ENCODE assay signal across 9 mouse cellular contexts in genomic region chr8:26687146-26687545, GRCm38 (mm10).
DNase-seq lines count a peak whose midpoint lies in the region; ATAC-seq and TF ChIP-seq lines count a peak whose summit lies in the region.
"Had no signal": no experiment of that assay in that cellular context is flagged by ENCODE, and none has a peak within 500 bp of the region (broad histone marks: within the 10 kb centered on the region; RNA-seq: fewer than 3 reads in every experiment).

No protein-coding gene starts in this region.

- no peak overlapping the region for H3K4me3 ChIP-seq in kidney, adult 2 months (ENCODE audit: insufficient read depth, low read depth, low read length)
- H3K4me3 ChIP-seq in kidney, embryonic 16.5 days (ENCODE audit: low read length): no peak overlapping the region
- H3K4me3 ChIP-seq in E14TG2a.4 (replicated peaks; ENCODE audit: low read length): no peak overlapping the region
- no peak overlapping the region for H3K4me3 ChIP-seq in forebrain, embryonic 13.5 days
- H3K4me3 ChIP-seq in lung, embryonic 14.5 days (ENCODE audit: low read depth, low read length): no peak overlapping the region
- H3K4me3 ChIP-seq: liver, embryonic 15.5 days had no signal

- no peaks in the 10 kb centered on the region for H3K36me3 ChIP-seq in kidney, adult 2 months (ENCODE audit: control insufficient read depth, insufficient read depth, low read length)
- no peaks in the 10 kb centered on the region for H3K36me3 ChIP-seq in kidney, embryonic 16.5 days (ENCODE audit: insufficient read depth, low read length)
- H3K36me3 ChIP-seq in E14TG2a.4 (ENCODE audit: insufficient read depth, low read length): no peaks in the 10 kb centered on the region
- H3K36me3 ChIP-seq in forebrain, embryonic 13.5 days (ENCODE audit: poor library complexity, severe bottlenecking): no peaks in the 10 kb centered on the region
- no peaks in the 10 kb centered on the region for H3K36me3 ChIP-seq in lung, embryonic 14.5 days (ENCODE audit: insufficient read depth)
- H3K36me3 ChIP-seq: liver, embryonic 15.5 days had no signal

- H3K4me2 ChIP-seq in kidney, embryonic 16.5 days (replicated peaks; ENCODE audit: low read depth, low read length): no peak overlapping the region
- no peak overlapping the region for H3K4me2 ChIP-seq in forebrain, embryonic 13.5 days
- no peak overlapping the region for H3K4me2 ChIP-seq in lung, embryonic 14.5 days
- H3K4me2 ChIP-seq: liver, embryonic 15.5 days had no signal

- no peaks in the 10 kb centered on the region for H3K9me3 ChIP-seq in kidney, embryonic 16.5 days (ENCODE audit: low read length)
- H3K9me3 ChIP-seq in E14TG2a.4 (ENCODE audit: low read length): peaks cover 8% of the 10 kb centered on the region; the same call in 1 of the 2 replicates
- H3K9me3 ChIP-seq in forebrain, embryonic 13.5 days (replicated peaks): no peaks in the 10 kb centered on the region
- H3K9me3 ChIP-seq in lung, embryonic 14.5 days (ENCODE audit: low read depth, low read length): no peaks in the 10 kb centered on the region
- H3K9me3 ChIP-seq: liver, embryonic 15.5 days had no signal

- TF ChIP-seq POLR2A in kidney, adult 2 months (IDR thresholded peaks at IDR 0.05; ENCODE audit: low read depth, low read length): no peak

- no peak overlapping the region for H3K9ac ChIP-seq in kidney, embryonic 16.5 days (replicated peaks; ENCODE audit: low read length)
- H3K9ac ChIP-seq in forebrain, embryonic 13.5 days: no peak overlapping the region
- H3K9ac ChIP-seq in lung, embryonic 14.5 days: no peak overlapping the region
- H3K9ac ChIP-seq: liver, embryonic 15.5 days had no signal

- H3K27me3 ChIP-seq in kidney, adult 2 months (replicated peaks; ENCODE audit: control insufficient read depth, insufficient read depth, low read length): no peaks in the 10 kb centered on the region
- H3K27me3 ChIP-seq in kidney, embryonic 16.5 days (ENCODE audit: insufficient read depth, low read length): peaks cover 11% of the 10 kb centered on the region
- H3K27me3 ChIP-seq in E14TG2a.4 (ENCODE audit: insufficient read depth, low read length): no peaks in the 10 kb centered on the region
- H3K27me3 ChIP-seq in forebrain, embryonic 13.5 days: 0 out of 2 replicates have a peak, but pooled peaks cover 3% of the 10 kb centered on the region
- 0 out of 2 replicates have a peak, but pooled peaks cover 3% of the 10 kb centered on the region for H3K27me3 ChIP-seq in lung, embryonic 14.5 days (ENCODE audit: insufficient read depth, low read length)
- H3K27me3 ChIP-seq: liver, embryonic 15.5 days had no signal

- peak; percentile 17 for DNase-seq in kidney, adult 2 months
- peak; percentile 42 for DNase-seq in adrenal gland, postnatal 25 days
- DNase-seq in lung, embryonic 14.5 days: peak; percentile 68
- DNase-seq in spleen, postnatal 10 days (ENCODE audit: low spot score in 2 of 2): no peak

- TF ChIP-seq CTCF in kidney, adult 2 months (conservative IDR thresholded peaks at IDR 0.05; ENCODE audit: insufficient read depth, insufficient read length, low read depth, low read length): peak; percentile 54
- TF ChIP-seq CTCF in E14TG2a.4 (conservative IDR thresholded peaks at IDR 0.05; ENCODE audit: low read length): peak; percentile 38
- peak; percentile 76 for TF ChIP-seq CTCF in lung, embryonic 14.5 days (IDR thresholded peaks at IDR 0.05; ENCODE audit: low read depth)

- no peaks in the 10 kb centered on the region for H3K4me1 ChIP-seq in kidney, adult 2 months (ENCODE audit: control insufficient read depth, insufficient read depth, low read length)
- peaks cover 12% of the 10 kb centered on the region for H3K4me1 ChIP-seq in kidney, embryonic 16.5 days (ENCODE audit: insufficient read depth, low read length)
- H3K4me1 ChIP-seq in E14TG2a.4 (replicated peaks; ENCODE audit: low read depth, low read length): no peaks in the 10 kb centered on the region
- peaks cover 23% of the 10 kb centered on the region for H3K4me1 ChIP-seq in forebrain, embryonic 13.5 days
- no peaks in the 10 kb centered on the region for H3K4me1 ChIP-seq in lung, embryonic 14.5 days (ENCODE audit: insufficient read depth)
- H3K4me1 ChIP-seq: liver, embryonic 15.5 days had no signal

- H3K27ac ChIP-seq in kidney, adult 2 months (ENCODE audit: insufficient read depth, low read depth, low read length): no peak overlapping the region
- no peak overlapping the region for H3K27ac ChIP-seq in kidney, embryonic 16.5 days (ENCODE audit: low read length)
- H3K27ac ChIP-seq in forebrain, embryonic 13.5 days: no peak overlapping the region
- H3K27ac ChIP-seq in lung, embryonic 14.5 days (ENCODE audit: low read depth): no peak overlapping the region
- H3K27ac ChIP-seq: liver, embryonic 15.5 days had no signal

- no peak for ATAC-seq in kidney, embryonic 16.5 days (ENCODE audit: low FRiP score, low TSS enrichment)
- 0 out of 2 replicates have a peak, but pooled peaks have one; percentile 66 for ATAC-seq in forebrain, embryonic 13.5 days
- ATAC-seq in lung, embryonic 14.5 days (ENCODE audit: insufficient read depth): no peak
- no peak for ATAC-seq in erythroid progenitor cell, adult 5-6 weeks (replicated peaks; ENCODE audit: low FRiP score, poor library complexity, severe bottlenecking)

Comparison
In these comparisons a context has a peak if more than half of its experiments do, and no peak if none do; other contexts are left out.
1. DNase-seq: peak in kidney, adult 2 months (single experiment), adrenal gland, postnatal 25 days (single experiment) and lung, embryonic 14.5 days (single experiment); none in spleen, postnatal 10 days (0 of 2).
2. Peak in every context shown above with its lines, with median percentiles within 50 percentile points of each other: CTCF ChIP-seq.